Mouse (Mus musculus) mesoderm, embryonic 11.5 days (tissue): Measurements from ENCODE around the gene Atg10.

Experiments used
- DNase-seq: peaks from one replicate; pipeline ENCODE4 v3.0.0-alpha.2; 2012; ENCODE audit warnings: low read depth, low spot score

Atg10 gene

DNA sequence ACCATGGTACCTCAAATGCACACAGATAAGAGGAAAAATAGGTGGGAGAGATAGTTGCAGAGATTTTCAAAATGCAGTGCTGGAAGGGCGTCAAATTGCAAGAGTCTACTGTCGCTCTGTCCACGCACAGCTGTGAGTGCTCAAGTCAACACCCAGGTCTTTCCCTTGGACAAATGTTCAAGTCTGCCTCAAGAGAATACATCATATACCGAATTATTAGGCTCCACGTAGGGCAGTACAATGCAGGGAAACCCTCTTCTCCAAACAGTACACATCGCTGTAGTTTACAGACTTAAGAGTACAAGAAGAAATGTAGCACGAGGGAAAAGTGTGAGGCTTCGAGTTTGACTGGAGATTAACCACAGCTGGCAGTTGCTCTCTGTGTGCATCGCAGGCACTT lies 200.3 kb downstream of the Atg10 start:
- DNase-seq = no peak

DNA sequence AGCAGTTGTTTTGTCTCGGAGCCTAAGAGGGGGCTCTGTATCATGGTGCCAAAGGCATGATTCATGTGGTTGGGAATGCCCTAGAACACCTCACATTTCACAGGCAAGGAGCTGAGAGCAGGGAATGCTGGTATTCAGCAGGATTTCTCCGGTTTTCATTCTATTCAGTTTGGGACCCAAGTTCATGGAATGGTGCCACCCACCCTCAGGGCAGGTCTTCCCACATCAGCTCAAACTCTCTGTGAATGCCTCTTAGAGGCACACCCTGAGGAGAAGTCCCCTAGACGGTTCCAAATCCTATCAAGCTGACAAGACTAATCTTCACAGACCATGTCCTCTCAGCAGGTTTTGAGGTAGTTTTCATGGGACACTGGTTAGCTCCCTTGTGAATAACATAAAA lies 211.9 kb downstream of the Atg10 start:
- no peak for DNase-seq

- no peak for DNase-seq
These were observed 228.6 kb downstream of the Atg10 start for GRCm38 (mm10) chr13:90995034-90995629.

DNA sequence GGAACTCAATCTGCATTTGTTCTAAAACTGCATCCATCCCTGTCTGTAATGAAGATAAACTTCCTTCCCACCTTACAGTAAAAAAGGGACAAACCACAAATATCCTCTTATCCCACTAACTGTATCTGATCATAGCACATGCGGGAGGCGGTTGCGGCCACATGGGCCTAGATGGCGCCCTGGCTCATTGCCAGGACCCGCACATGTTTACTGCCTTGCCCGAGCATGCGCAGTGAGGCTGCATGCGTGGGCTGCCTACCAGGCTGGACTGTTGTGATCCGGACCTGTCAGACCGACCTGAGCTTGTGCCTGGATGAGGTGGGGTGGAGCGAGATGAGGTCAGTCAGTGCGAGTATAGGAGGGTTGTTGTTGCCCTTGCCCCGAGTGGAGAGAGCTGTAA lies 230.2 kb downstream of the Atg10 start:
- DNase-seq = no peak

DNA sequence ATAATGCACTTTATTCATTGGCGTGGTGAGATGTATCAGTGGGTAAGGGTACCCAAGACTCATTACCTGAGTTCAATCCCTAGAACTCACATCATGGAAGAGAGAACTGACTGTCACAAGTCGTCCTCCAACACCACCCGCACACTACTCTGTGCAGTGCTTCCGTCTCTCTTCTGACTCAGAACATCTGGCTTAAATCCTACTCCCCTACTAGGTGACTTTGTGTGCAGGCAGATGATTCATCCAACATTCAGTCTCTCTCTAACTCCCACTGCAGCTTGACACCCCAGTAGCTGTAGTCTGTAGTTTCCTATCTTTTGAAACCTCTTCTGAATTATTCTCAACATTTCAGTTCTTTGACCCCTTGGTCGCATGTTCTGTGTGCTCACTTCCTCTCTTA lies 230.8 kb downstream of the Atg10 start:
- DNase-seq = no peak

DNA sequence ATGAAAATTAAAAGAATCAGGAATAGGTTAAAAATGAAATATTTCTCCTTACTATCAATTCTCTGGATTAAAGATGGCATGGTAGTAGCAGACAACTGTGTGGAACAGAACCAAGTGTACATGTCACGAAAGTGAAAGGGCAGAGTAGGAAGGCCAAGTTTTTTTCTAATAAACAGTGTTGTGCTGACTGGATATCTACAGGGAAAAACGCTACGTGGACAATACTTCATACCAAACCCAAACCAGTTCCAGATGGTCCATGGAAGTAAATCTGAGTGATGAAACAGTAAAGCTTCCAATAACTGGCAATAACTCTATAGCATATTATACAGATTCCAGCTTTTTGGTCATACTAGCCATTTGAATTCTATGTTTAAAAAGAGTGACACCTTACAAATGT lies 235.5 kb downstream of the Atg10 start:
- no peak for DNase-seq

GRCm38 (mm10) chr13:90985417-90985816 lies 238.4 kb downstream of the Atg10 start:
- no peak for DNase-seq

- no peak for DNase-seq
These were observed 239.7 kb downstream of the Atg10 start for GRCm38 (mm10) chr13:90984073-90984472.

GRCm38 (mm10) chr13:90981798-90982197 lies 242.0 kb downstream of the Atg10 start:
- no peak for DNase-seq

DNA sequence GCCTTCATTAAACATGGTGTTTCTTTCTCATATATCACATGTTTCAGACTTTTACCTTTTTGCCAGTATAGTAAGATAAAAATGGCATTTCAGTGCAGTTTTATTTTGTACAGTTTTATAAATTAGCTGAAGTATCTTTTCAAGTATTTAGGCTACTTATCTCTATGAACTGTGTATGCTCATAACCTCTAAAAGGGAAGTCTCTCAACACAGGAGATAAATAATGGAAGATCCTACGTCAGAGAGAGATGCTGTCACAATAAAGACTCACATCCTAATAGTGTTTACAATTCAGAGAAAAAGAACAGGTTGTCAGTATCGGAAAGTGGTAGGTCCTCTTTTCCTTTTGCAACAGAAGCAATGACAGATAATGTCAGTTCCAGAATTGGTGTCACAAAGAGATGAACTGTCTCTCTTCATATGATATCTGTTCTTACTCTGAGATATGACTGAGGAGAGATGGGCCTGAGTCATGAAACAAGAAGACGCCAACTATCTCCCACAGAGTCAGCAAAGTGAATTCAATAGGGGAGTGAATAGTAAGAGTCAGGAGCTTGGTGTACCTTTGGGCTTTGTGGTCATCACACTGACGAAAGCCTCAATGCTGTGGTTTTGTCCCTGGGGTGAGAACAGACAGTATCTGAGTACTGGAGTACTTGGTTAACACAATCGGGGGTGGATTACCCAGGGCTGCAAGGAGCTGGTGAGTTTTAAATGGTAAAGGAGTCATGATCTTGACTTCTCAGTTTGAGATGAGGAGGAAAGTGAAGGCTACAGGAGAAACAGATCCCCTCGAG lies 242.7 kb downstream of the Atg10 start:
- no peak for DNase-seq

- DNase-seq = no peak
These were observed 246.7 kb downstream of the Atg10 start for GRCm38 (mm10) chr13:90977057-90977456.

DNA sequence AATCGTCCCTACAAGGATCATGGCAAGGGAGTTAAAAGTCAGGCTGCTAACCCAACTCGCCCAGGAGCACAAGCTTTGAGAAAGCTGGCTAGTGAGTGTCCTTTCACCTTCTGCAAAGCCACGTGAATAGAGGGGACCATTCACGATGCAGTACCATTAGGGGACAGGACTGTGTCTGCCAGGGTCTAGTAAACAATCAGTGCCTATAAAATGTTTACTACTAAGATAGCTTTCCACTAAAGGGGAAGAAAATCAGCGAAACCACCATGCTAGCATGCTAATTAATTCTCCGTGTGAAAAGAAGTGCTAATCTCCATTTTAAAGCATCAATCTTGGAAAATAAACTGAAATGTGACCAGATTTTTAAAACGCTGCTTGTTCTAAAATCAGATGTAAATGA lies 250.4 kb downstream of the Atg10 start:
- no peak for DNase-seq

DNA sequence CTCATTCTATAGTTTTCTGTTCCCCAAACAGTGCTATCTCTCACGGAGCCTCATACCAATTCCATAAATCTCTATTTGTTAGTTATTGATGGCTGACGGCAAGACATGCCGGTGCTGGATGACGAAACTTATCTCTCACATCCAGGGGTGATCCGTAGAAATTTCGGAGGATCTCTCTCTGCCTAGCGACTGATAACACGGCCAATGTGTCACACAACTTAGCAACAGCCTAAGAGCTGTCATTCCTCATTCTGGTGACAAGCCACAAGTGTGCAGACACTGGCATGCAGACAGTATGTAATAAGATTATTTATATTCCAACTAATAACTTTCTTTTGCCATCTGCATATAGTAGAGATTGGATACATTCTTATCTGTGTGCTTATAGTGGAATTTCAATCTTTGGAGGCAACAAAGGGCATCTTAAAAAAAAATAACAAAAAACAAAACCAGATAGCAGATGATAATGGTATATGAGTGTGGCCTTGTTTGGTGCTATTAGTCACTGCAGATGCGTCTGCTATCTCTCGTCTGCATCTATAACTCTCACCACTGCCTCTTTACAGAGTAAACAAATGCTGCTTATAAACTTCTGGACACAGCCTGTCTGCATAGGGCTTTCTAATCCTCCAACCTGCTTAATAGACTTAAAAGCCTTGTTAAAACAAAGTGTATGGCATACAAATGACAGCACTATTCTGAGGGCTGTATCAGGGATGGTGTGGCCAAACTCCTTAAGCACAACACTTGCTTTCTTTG lies 253.3 kb downstream of the Atg10 start:
- DNase-seq = no peak

GRCm38 (mm10) chr13:90968940-90969339 lies 254.8 kb downstream of the Atg10 start:
- no peak for DNase-seq

GRCm38 (mm10) chr13:90967422-90967821 lies 256.3 kb downstream of the Atg10 start:
- peak; percentile 80 for DNase-seq

- DNase-seq = no peak
These were observed 257.8 kb downstream of the Atg10 start for GRCm38 (mm10) chr13:90965996-90966395.

DNA sequence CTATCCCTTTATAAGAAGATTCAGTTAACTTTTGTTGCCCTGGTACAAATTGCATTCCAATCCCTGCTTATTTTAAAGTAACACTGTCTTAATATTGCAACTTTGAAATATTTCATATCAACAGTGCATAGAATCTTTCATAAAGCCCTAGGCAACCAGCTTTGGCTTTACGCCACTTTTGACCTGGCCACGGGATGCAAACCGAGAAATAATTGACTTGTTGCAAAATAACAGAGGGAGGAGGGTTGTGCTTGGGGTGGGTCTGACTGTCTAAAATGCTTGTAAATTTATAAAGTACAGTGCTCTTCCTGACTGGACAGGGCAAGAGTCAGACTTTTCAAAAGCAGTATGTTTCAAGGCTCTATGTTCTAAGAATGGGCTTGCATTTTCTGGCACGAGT lies 259.3 kb downstream of the Atg10 start:
- DNase-seq = no peak

- no peak for DNase-seq
These were observed 260.7 kb downstream of the Atg10 start for GRCm38 (mm10) chr13:90962836-90963760.

- no peak for DNase-seq
These were observed 263.2 kb downstream of the Atg10 start for GRCm38 (mm10) chr13:90960591-90960990.

DNA sequence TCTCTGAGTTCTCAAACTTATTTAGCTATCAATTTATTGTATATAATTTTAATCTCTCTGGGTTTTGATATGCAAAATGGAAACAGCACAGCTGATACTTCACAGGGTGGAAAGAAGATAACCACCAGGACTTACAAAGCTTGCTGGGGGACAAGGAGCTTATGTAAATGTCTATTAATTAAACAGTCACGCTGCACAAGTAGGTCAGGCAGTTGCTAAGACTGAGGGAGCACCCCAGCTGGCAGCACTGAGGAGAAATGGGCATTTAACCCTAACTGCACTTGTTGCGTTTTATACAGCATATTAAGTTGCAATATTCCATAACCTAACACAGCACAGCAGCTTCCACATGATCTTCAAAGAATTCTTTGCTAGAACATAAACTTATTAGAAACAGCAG lies 264.9 kb downstream of the Atg10 start:
- DNase-seq = no peak

DNA sequence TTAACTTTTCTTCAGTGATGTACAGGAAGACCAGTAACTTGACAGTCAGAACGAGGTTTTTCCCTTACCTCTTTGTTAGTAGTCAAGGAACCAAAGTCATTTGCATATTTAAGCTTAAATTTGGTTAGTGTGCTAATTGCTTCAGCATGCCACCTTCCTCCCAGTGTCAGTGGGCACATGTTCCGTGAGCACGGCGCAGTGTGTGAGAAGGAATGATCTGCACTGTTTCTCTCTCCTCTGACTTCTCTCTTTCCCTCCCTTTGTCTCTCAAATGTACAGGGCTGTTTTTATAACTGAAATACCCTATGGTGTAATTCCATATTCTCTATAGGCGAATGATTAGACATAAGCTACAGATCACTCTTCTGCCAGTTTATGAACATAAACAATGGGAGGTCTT lies 284.2 kb downstream of the Atg10 start:
- no peak for DNase-seq

- no peak for DNase-seq
These were observed 284.6 kb downstream of the Atg10 start for GRCm38 (mm10) chr13:90939192-90939591.
